Mouse (Mus musculus) cerebellum, adult 2 months (tissue): ENCODE results near the gene Adcyap1.

Experiments
- CTCF ChIP-seq: fragments of 200-500 bp; IDR thresholded peaks from 2 replicates; pipeline ENCODE4 v1.5.1; 2011; ENCODE audit warnings: low read depth, mild to moderate bottlenecking, control low read depth, low read length, moderate library complexity, borderline replicate concordance; ENCODE audit not compliant: insufficient read depth
- POLR2A ChIP-seq: fragments of 200-500 bp; IDR thresholded peaks from 2 replicates; pipeline ENCODE4 v1.6.1; 2011; ENCODE audit warnings: low read length, control low read depth, borderline replicate concordance; ENCODE audit not compliant: insufficient read depth

- TF ChIP-seq CTCF (no peak), POLR2A (no peak)
Measured at GRCm38 (mm10) chr17:93169572-93169971, 29.2 kb upstream of the Adcyap1 start.
